ENCODE assay signal across 11 mouse cellular contexts in genomic region chr11:80614949-80615725, GRCm38 (mm10).
DNase-seq lines count a peak whose midpoint lies in the region; ATAC-seq lines count a peak whose summit lies in the region.
"Had no signal": no experiment of that assay in that cellular context is flagged by ENCODE, and none has a peak within 500 bp of the region (broad histone marks: within the 10 kb centered on the region; RNA-seq: fewer than 3 reads in every experiment).

No protein-coding gene starts in this region.

- 53% methylated on average over 6 of the region's 6 CpGs for WGBS in neural tube, embryonic 12.5 days

- no peaks in the 10 kb centered on the region for H3K4me1 ChIP-seq in neural tube, embryonic 12.5 days

- H3K36me3 ChIP-seq in neural tube, embryonic 12.5 days: no peaks in the 10 kb centered on the region

- DNase-seq in frontal cortex, postnatal 14 days (ENCODE audit: low spot score in 2 of 2): no peak
- DNase-seq in neural tube, embryonic 10.5 days (ENCODE audit: extremely low spot score, low spot score): no peak
- DNase-seq in telencephalon, adult 2 months (ENCODE audit: low read depth, low spot score): peak; percentile 89
- no peak for DNase-seq in gastrocnemius, adult 8-10 months (ENCODE audit: low spot score in 2 of 2)
- DNase-seq in adrenal gland, postnatal 10 days: no peak

- H3K4me2 ChIP-seq in neural tube, embryonic 12.5 days (replicated peaks): no peak overlapping the region
- H3K4me2 ChIP-seq: liver, embryonic 11.5 days had no signal

- ATAC-seq in frontal cortex, adult (ENCODE audit: low TSS enrichment): peak; percentile 94
- ATAC-seq in neural tube, embryonic 12.5 days (ENCODE audit: low FRiP score, low read depth): no peak
- 0 out of 2 replicates have a peak, but pooled peaks have one; percentile 37 for ATAC-seq in megakaryocyte-erythroid progenitor cell, adult 5-6 weeks (replicated peaks; ENCODE audit: low FRiP score, low TSS enrichment, poor library complexity, severe bottlenecking)
- ATAC-seq: Patski had no signal

- H3K9ac ChIP-seq in neural tube, embryonic 12.5 days: no peak overlapping the region

- no peak overlapping the region for H3K4me3 ChIP-seq in neural tube, embryonic 12.5 days
- H3K4me3 ChIP-seq: erythroblast, embryonic 14.5 days had no signal

- 0 out of 2 replicates have a peak overlapping the region, but pooled peaks have one; percentile 9 for H3K27ac ChIP-seq in neural tube, embryonic 12.5 days

- H3K27me3 ChIP-seq in neural tube, embryonic 12.5 days (replicated peaks): peaks cover 4% of the 10 kb centered on the region; the same call in 1 of the 2 replicates
- H3K27me3 ChIP-seq: Patski had no signal

- no peaks in the 10 kb centered on the region for H3K9me3 ChIP-seq in neural tube, embryonic 12.5 days
